Mouse (Mus musculus) lung, embryonic 14.5 days (tissue): ENCODE measurements around the gene Olfr324. TPM values are rescaled to one million over a fixed set of nuclear protein-coding genes. Genes with fewer than 3 reads are reported as not detected.
A peak's percentile ranks its signal among the peaks of the same experiment; 100 is the strongest.

Experiments
- ATAC-seq: fragments of 200-750 bp; cut with Nextera tagmentation; 2 replicates; pipeline ENCODE4 v1.8.0; 2017; ENCODE audit warnings: mild to moderate bottlenecking, moderate TSS enrichment, moderate library complexity; ENCODE audit not compliant: insufficient read depth
- DNase-seq: peaks from one replicate; pipeline ENCODE4 v3.0.0-alpha.2; 2015
- H3K27ac ChIP-seq: fragments of 300-500 bp; sonication (generic); 2 replicates; pipeline ENCODE4 v1.5.1; 2014; ENCODE audit warnings: low read depth, mild to moderate bottlenecking, moderate library complexity
- H3K27me3 ChIP-seq: fragments of 300-500 bp; sonication (generic); 2 replicates; pipeline ENCODE4 v1.6.1; 2014; ENCODE audit warnings: low read length, control low read depth; ENCODE audit not compliant: insufficient read depth
- H3K36me3 ChIP-seq: fragments of 300-500 bp; sonication (generic); 2 replicates; pipeline ENCODE4 v1.6.1; 2014; ENCODE audit warnings: control low read depth; ENCODE audit not compliant: insufficient read depth
- H3K4me1 ChIP-seq: fragments of 300-500 bp; sonication (generic); 2 replicates; pipeline ENCODE4 v1.6.1; 2014; ENCODE audit warnings: antibody characterized with exemption, control low read depth; ENCODE audit not compliant: insufficient read depth
- H3K4me2 ChIP-seq: fragments of 300-500 bp; sonication (generic); 2 replicates; pipeline ENCODE4 v1.6.1; 2014; ENCODE audit warnings: mild to moderate bottlenecking
- H3K4me3 ChIP-seq: fragments of 300-500 bp; sonication (generic); 2 replicates; pipeline ENCODE4 v1.5.1; 2014; ENCODE audit warnings: low read depth, low read length
- H3K9ac ChIP-seq: fragments of 300-500 bp; sonication (generic); 2 replicates; pipeline ENCODE4 v1.6.1; 2014
- H3K9me3 ChIP-seq: fragments of 300-500 bp; sonication (generic); 2 replicates; pipeline ENCODE4 v1.6.1; 2016; ENCODE audit warnings: low read depth, low read length, control low read depth
- CTCF ChIP-seq: IDR thresholded peaks from 2 replicates; pipeline ENCODE4 v1.5.1; 2016; ENCODE audit warnings: antibody characterized with exemption, low read depth
- WGBS: fragments of 180-500 bp; shearing (Covaris S2); extraction: QIAGEN DNeasy Blood & Tissue Kit; methylation state at CpG from one replicate; pipeline ENCODE4 v1.1.7; 2014; 5-methylcytosine and 5-hydroxymethylcytosine counted together
- polyA plus RNA-seq: library from polyadenylated mRNA; unstranded; fragments of >200 nt; fragmentation: Nextera tagmentation; extraction: Ambion mirVana; gene quantifications from 2 replicates; pipeline ENCODE4 v1.2.1, GENCODE M21; 2014

Gene Olfr324
- polyA plus RNA-seq, 1 experiment from 2014 or later = not detected

DNA sequence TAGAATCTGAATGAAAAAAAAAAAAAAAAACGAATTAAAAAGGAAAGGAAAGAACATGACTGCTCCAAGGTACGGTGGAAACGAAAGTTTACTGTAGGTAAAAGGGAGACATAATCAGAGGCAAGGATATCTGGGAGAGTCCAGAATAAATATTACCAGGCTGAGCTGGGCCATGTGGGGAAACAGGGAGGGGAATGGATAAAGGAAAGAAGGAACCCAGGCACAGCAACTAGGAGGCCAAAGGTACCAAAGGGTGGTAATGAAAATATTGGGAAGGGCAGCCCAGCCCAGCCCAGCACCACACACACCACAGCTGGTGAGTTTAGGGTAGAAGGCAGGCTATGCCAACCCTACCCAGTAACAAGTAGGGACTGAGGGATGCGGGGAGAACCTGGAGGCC, 40.0 kb downstream of the Olfr324 start:
- DNase-seq (no peak), ATAC-seq (no peak)
- TF ChIP-seq CTCF = no peak
- H3K9ac ChIP-seq = no peak overlapping the region
- H3K27ac ChIP-seq = no peak overlapping the region
- H3K4me3 ChIP-seq = no peak overlapping the region
- no peak overlapping the region for H3K4me2 ChIP-seq
- H3K9me3 ChIP-seq = no peaks in the 10 kb centered on the region
- H3K4me1 ChIP-seq = no peaks in the 10 kb centered on the region
- H3K36me3 ChIP-seq = no peaks in the 10 kb centered on the region
- H3K27me3 ChIP-seq = peaks cover under 1% of the 10 kb centered on the region; the same call in 1 of the 2 replicates
- 60% methylated on average over 4 of the region's 4 CpGs for WGBS

DNA sequence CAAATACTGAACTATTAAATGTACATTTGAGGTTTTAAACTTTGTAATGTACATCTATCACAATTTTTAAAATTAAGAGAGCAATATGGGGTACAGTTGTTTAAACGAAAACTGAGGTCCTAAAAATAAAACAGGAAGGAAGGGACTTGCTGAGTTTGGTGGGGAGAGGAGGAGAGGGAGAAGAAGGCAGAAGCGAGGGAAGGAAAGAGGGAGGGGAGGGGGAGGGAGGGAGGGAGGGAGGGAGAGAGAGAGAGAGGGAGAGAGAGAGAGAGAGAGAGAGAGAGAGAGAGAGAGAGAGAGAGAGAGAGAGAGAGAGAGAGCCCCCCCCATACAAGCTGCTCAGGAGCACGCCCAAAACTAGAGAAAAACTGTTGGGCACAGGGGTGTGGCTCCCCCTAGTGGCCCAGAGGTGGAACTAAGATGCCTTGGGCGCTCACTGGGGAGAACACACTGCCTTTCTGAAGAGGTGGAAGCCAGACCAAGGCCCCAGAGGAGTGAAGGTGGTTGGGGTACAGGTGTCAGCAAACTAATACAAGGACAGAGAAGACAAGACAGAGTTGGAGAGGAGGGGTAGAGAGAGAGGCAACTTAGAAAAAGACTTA, 41.6 kb downstream of the Olfr324 start:
- peak; percentile 82 for TF ChIP-seq CTCF
- no peak overlapping the region for H3K9ac ChIP-seq
- H3K4me3 ChIP-seq = no peak overlapping the region
- peaks cover 11% of the 10 kb centered on the region for H3K27me3 ChIP-seq
- ATAC-seq (no peak), DNase-seq (peak; percentile 75)
- no peaks in the 10 kb centered on the region for H3K4me1 ChIP-seq
- H3K27ac ChIP-seq = no peak overlapping the region
- no peaks in the 10 kb centered on the region for H3K9me3 ChIP-seq
- no peak overlapping the region for H3K4me2 ChIP-seq
- WGBS = 13% methylated on average over 4 of the region's 4 CpGs
- no peaks in the 10 kb centered on the region for H3K36me3 ChIP-seq

DNA sequence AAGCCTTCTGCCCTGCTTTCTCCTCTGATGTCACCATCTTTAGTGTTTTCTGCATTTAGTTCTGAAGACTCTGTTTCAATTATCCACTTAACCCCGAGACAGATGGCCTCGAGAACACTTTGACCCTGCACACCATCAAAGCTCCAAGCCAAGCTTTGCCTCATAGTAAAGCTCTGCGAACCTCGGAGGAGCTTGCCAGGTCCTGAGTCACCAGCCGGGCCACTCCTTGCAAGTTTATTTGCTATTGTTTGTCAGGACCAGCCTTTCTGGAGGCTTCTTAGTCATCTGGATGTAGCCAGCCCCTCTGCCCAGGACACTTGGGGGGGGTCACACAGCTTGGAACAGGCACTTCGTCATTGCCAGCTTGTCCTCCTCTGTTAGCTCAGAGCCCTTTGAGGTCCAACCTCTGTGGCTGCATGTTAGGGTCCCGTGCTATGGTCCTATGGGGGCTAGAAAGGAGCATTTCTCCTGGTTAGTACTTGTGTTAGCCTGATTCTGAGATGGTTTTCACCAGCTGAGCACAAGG, 43.3 kb downstream of the Olfr324 start:
- Histone ChIP-seq H3K27me3 (peaks cover 11% of the 10 kb centered on the region), H3K9ac (no peak overlapping the region), H3K27ac (no peak overlapping the region), H3K4me2 (no peak overlapping the region), H3K36me3 (no peaks in the 10 kb centered on the region), H3K9me3 (no peaks in the 10 kb centered on the region), H3K4me1 (no peaks in the 10 kb centered on the region), H3K4me3 (no peak overlapping the region)
- ATAC-seq (no peak), DNase-seq (no peak)
- no peak for TF ChIP-seq CTCF
- WGBS = 51% methylated on average over 7 of the region's 7 CpGs

DNA sequence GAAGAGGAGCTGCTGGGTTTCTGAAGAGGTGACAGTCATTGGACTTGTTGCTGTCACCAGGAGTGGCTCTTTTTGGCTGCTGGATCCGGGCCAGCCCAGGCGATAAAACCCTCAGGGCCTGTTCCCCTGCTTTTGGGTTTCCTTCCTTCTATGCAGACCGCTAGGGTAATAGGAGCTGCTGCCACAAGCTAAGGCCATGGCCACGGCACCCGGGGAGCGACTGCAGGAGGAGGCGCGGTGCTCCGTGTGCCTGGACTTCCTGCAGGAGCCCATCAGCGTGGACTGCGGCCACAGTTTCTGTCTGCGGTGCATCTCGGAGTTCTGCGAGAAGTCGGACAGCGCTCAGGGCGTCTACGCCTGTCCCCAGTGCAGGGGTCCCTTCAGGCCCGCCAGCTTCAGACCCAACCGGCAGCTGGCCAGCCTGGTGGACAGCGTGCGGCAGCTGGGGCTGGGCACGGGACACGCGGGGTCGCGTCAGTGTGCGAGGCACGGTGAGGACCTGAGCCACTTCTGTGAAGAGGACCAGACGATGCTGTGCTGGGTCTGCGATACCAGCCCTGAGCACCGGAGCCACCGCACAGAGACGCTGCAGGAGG, 45.5 kb downstream of the Olfr324 start, which contains the start of gene Trim58:
Gene Trim58, plus strand, starts transcription at position 194 of the 596 bp plus-strand sequence.
- no peaks in the 10 kb centered on the region for H3K36me3 ChIP-seq
- H3K4me3 ChIP-seq = peak within 1 kb of the TSS; percentile 30
- H3K27me3 ChIP-seq = peaks cover 11% of the 10 kb centered on the region
- H3K4me1 ChIP-seq = no peaks in the 10 kb centered on the region
- peak within 1 kb of the TSS; percentile 50; the same call in 1 of the 2 replicates for H3K27ac ChIP-seq
- no peaks in the 10 kb centered on the region for H3K9me3 ChIP-seq
- peak; percentile 56; the same call in 1 of the 2 replicates for ATAC-seq
- 2% methylated on average over 34 of the region's 34 CpGs for WGBS
- no peak for TF ChIP-seq CTCF
- peak within 1 kb of the TSS; percentile 40 for H3K9ac ChIP-seq
- peak; percentile 59 for DNase-seq
- H3K4me2 ChIP-seq = peak within 1 kb of the TSS; percentile 61

DNA sequence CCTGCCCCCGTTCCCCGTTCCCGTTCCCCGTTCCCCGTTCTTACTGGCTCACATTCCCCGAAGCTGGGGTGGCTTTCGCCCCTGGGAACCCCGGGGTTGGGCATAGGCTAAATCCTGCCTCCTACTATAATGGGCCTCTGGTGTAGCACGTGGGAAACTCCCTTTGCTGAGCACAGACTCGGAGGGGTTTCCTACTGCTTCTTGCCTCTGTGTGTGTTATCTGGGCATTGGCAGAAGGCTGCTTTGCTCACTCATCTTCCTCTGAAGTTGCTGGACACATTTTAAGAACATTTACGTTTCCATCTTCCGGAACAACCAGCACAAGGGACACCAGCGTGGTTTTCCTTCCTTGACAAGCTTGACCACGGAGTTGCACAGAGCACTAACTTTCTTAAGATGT, 46.1 kb downstream of the Olfr324 start:
- H3K9me3 ChIP-seq = no peaks in the 10 kb centered on the region
- no peak for DNase-seq
- TF ChIP-seq CTCF = no peak
- WGBS = 27% methylated on average over 14 of the region's 14 CpGs
- peaks cover 11% of the 10 kb centered on the region for H3K27me3 ChIP-seq
- H3K36me3 ChIP-seq = no peaks in the 10 kb centered on the region
- no peak overlapping the region; the same call in 1 of the 2 replicates for H3K27ac ChIP-seq
- H3K4me3 ChIP-seq = peak overlapping the region; percentile 30; the same call in 1 of the 2 replicates
- peak overlapping the region; percentile 61 for H3K4me2 ChIP-seq
- ATAC-seq = no peak
- no peak overlapping the region; the same call in 1 of the 2 replicates for H3K9ac ChIP-seq
- H3K4me1 ChIP-seq = no peaks in the 10 kb centered on the region

DNA sequence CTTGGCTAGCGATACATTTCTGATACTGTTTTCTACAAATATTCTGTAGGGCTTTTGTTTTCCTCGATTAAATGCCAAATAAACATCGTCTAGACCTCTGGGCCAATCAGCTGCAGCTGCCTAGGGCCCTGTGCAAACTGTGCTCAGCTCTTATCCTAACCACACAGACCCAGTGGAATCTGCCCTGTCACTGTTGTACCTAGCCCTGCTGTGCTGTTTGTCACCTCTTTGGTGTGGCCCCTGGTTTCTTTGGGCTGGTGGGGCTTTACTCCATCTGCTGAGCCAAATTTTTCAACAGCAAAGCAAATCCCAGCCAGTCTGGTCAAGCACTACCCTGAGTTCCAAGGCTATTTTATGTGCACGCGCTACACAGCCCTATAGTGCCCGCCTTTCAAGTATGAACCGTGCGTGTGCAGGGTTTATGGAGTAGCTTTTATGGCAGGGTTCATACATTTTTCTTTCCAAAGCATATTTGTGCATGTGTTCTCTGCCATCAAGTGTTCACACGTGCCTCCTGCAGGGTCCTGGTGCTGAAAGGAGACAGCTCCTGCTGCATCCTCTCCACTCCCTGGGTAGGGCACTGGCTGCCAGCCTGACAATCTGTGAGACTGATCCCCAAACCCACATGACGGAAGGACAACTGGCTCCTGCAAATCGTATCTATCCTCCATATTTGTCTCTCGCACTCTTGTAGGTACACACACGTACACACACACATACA, 46.9 kb downstream of the Olfr324 start:
- H3K27me3 ChIP-seq = peaks cover 11% of the 10 kb centered on the region
- no peaks in the 10 kb centered on the region for H3K9me3 ChIP-seq
- H3K4me1 ChIP-seq = no peaks in the 10 kb centered on the region
- peak; percentile 60; the same call in 1 of the 2 replicates for ATAC-seq
- H3K9ac ChIP-seq = no peak overlapping the region
- no peak overlapping the region for H3K4me3 ChIP-seq
- no peaks in the 10 kb centered on the region for H3K36me3 ChIP-seq
- H3K4me2 ChIP-seq = 0 out of 2 replicates have a peak overlapping the region, but pooled peaks have one; percentile 7
- DNase-seq = no peak
- 74% methylated on average over 13 of the region's 13 CpGs for WGBS
- no peak for TF ChIP-seq CTCF
- 0 out of 2 replicates have a peak overlapping the region, but pooled peaks have one; percentile 32 for H3K27ac ChIP-seq

DNA sequence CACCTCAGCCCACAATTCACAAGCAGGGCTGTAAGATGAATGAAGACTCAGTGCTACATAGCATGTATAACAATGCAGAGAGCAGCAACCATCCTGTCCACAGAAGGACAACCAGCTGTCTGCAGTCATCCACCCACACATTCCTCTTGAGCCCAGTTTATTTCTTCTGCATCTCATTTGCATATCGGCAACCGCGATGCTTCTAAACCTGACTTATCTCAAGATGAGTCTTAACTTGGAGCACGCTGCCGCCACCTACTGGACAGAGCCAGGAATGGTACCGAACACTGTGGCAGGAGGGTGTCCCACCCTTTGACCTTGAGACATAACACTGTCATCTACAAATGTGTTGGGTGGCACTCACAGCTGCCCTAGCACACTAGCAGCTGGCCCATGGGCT, 48.4 kb downstream of the Olfr324 start:
- 35% methylated on average over 6 of the region's 6 CpGs for WGBS
- no peaks in the 10 kb centered on the region for H3K9me3 ChIP-seq
- peak; percentile 66 for DNase-seq
- H3K4me1 ChIP-seq = no peaks in the 10 kb centered on the region
- H3K27me3 ChIP-seq = peaks cover 11% of the 10 kb centered on the region
- H3K27ac ChIP-seq = no peak overlapping the region
- H3K4me2 ChIP-seq = no peak overlapping the region
- H3K36me3 ChIP-seq = no peaks in the 10 kb centered on the region
- no peak for ATAC-seq
- peak; percentile 68 for TF ChIP-seq CTCF
- no peak overlapping the region for H3K9ac ChIP-seq
- H3K4me3 ChIP-seq = no peak overlapping the region

Other genes starting within 250 kb of the Olfr324 start
- not detected in 2 replicates for gene Lypd8, start 216.1 kb upstream of the Olfr324 start, polyA plus RNA-seq
- gene 1810065E05Rik, start 174.0 kb upstream of the Olfr324 start, polyA plus RNA-seq = not detected in 2 replicates
- not detected in 2 replicates for gene Gm12253, start 162.6 kb upstream of the Olfr324 start, polyA plus RNA-seq
- gene Lypd9, start 142.2 kb upstream of the Olfr324 start, polyA plus RNA-seq = not detected in 2 replicates
- not detected in 2 replicates for gene Olfr30, start 132.8 kb upstream of the Olfr324 start, polyA plus RNA-seq
- gene Olfr332, start 102.6 kb upstream of the Olfr324 start, polyA plus RNA-seq = not detected in 2 replicates
- gene Olfr331, start 92.5 kb upstream of the Olfr324 start, polyA plus RNA-seq = not detected in 2 replicates
- gene Olfr330, start 60.3 kb upstream of the Olfr324 start, polyA plus RNA-seq = not detected in 2 replicates
- gene Olfr329-ps, start 48.7 kb upstream of the Olfr324 start, polyA plus RNA-seq = not detected in 2 replicates
- 0.07 and 0.08 TPM in 2 replicates for gene Olfr328, start 39.5 kb upstream of the Olfr324 start, polyA plus RNA-seq
- not detected in 2 replicates for gene Olfr224, start 24.6 kb upstream of the Olfr324 start, polyA plus RNA-seq
- not detected in 2 replicates for gene Olfr325, start 17.4 kb upstream of the Olfr324 start, polyA plus RNA-seq
- gene 2210407C18Rik, start 21.0 kb downstream of the Olfr324 start, polyA plus RNA-seq = not detected in 2 replicates
- not detected in 2 replicates for gene Olfr323, start 35.4 kb downstream of the Olfr324 start, polyA plus RNA-seq
- 0.11 TPM in 1 of 2 replicates, not detected in the other for gene Trim58, start 45.4 kb downstream of the Olfr324 start, polyA plus RNA-seq
- gene Olfr322, start 63.7 kb downstream of the Olfr324 start, polyA plus RNA-seq = not detected in 2 replicates
- not detected in 2 replicates for gene Olfr320, start 86.0 kb downstream of the Olfr324 start, polyA plus RNA-seq
- not detected in 2 replicates for gene Olfr319, start 104.0 kb downstream of the Olfr324 start, polyA plus RNA-seq
- gene Olfr318, start 128.9 kb downstream of the Olfr324 start, polyA plus RNA-seq = not detected in 2 replicates
- gene Olfr317, start 144.1 kb downstream of the Olfr324 start, polyA plus RNA-seq = not detected in 2 replicates
- gene Olfr316, start 157.6 kb downstream of the Olfr324 start, polyA plus RNA-seq = not detected in 2 replicates
- gene Olfr315, start 178.1 kb downstream of the Olfr324 start, polyA plus RNA-seq = not detected in 2 replicates
- gene Olfr314, start 187.8 kb downstream of the Olfr324 start, polyA plus RNA-seq = 0.11 TPM in 1 of 2 replicates, not detected in the other
- not detected in 2 replicates for gene Fam183b, start 206.8 kb downstream of the Olfr324 start, polyA plus RNA-seq
- gene Olfr313, start 219.9 kb downstream of the Olfr324 start, polyA plus RNA-seq = not detected in 2 replicates
- gene Olfr312, start 234.1 kb downstream of the Olfr324 start, polyA plus RNA-seq = not detected in 2 replicates
- gene Olfr311, start 244.1 kb downstream of the Olfr324 start, polyA plus RNA-seq = not detected in 2 replicates